Mouse (Mus musculus) liver, embryonic 16.5 days (tissue): ENCODE measurements at regions not wholly inside any gene's neighbourhood (a gene's known extent, or its start where the extent isn't known, plus 50 kb on each side); places are given as distances from the start of the nearest gene placed in this dataset.

Source experiments
- ATAC-seq: fragments of 200-750 bp; cut with Nextera tagmentation; 2 replicates; pipeline ENCODE4 v1.8.0; 2017; ENCODE audit warnings: low read depth, mild to moderate bottlenecking, moderate number of reproducible peaks, moderate library complexity
- H3K27ac ChIP-seq: fragments of 300-500 bp; sonication (generic); 2 replicates; pipeline ENCODE4 v1.5.1; 2014; ENCODE audit warnings: mild to moderate bottlenecking, low read length
- H3K27me3 ChIP-seq: fragments of 300-500 bp; sonication (generic); 2 replicates; pipeline ENCODE4 v1.6.1; 2014; ENCODE audit warnings: low read depth, low read length, mixed read lengths; ENCODE audit not compliant: control insufficient read depth, insufficient read depth
- H3K36me3 ChIP-seq: fragments of 300-500 bp; sonication (generic); 2 replicates; pipeline ENCODE4 v1.6.1; 2014; ENCODE audit warnings: mild to moderate bottlenecking; ENCODE audit not compliant: control insufficient read depth, insufficient read depth
- H3K4me1 ChIP-seq: fragments of 300-500 bp; sonication (generic); 2 replicates; pipeline ENCODE4 v1.6.1; 2014; ENCODE audit warnings: low read depth, low read length, mixed read lengths; ENCODE audit not compliant: control insufficient read depth
- H3K4me2 ChIP-seq: fragments of 300-500 bp; sonication (generic); 2 replicates; pipeline ENCODE4 v1.6.1; 2014; ENCODE audit warnings: low read depth, low read length, mixed read lengths
- H3K4me3 ChIP-seq: fragments of 300-500 bp; sonication (generic); 2 replicates; pipeline ENCODE4 v1.5.1; 2014; ENCODE audit warnings: low read depth, mild to moderate bottlenecking, low read length
- H3K9ac ChIP-seq: fragments of 300-500 bp; sonication (generic); 2 replicates; pipeline ENCODE4 v1.6.1; 2014; ENCODE audit warnings: low read depth, low read length
- H3K9me3 ChIP-seq: fragments of 300-500 bp; sonication (generic); replicated peaks from 2 replicates; pipeline ENCODE4 v1.6.1; 2016; ENCODE audit warnings: low read length; ENCODE audit not compliant: control insufficient read depth
- WGBS: fragments of 180-500 bp; shearing (Covaris S2); extraction: QIAGEN DNeasy Blood & Tissue Kit; methylation state at CpG from one replicate; pipeline ENCODE4 v1.1.7; 2014; ENCODE audit not compliant: insufficient replicate concordance; 5-methylcytosine and 5-hydroxymethylcytosine counted together

- H3K27me3 ChIP-seq = no peaks in the 10 kb centered on the region
- no peak overlapping the region for H3K4me3 ChIP-seq
- H3K27ac ChIP-seq = no peak overlapping the region
- no peak overlapping the region for H3K4me2 ChIP-seq
- H3K36me3 ChIP-seq = no peaks in the 10 kb centered on the region
- no peak overlapping the region for H3K9ac ChIP-seq
- no peaks in the 10 kb centered on the region for H3K9me3 ChIP-seq
- 66% methylated on average over 9 of the region's 9 CpGs for WGBS
- H3K4me1 ChIP-seq = no peaks in the 10 kb centered on the region
- ATAC-seq = no peak
Observed at GRCm38 (mm10) chr7:72726214-72726854, 419.9 kb upstream of the Mctp2 start.

- Histone ChIP-seq H3K9me3 (no peaks in the 10 kb centered on the region), H3K36me3 (no peaks in the 10 kb centered on the region), H3K27me3 (no peaks in the 10 kb centered on the region), H3K4me2 (no peak overlapping the region), H3K9ac (no peak overlapping the region), H3K4me1 (no peaks in the 10 kb centered on the region), H3K27ac (no peak overlapping the region), H3K4me3 (no peak overlapping the region)
- ATAC-seq = no peak
- WGBS = 61% methylated on average over 8 of the region's 8 CpGs
Observed at GRCm38 (mm10) chr7:72737792-72738191, 431.4 kb upstream of the Mctp2 start.

GRCm38 (mm10) chr7:72738324-72738944 lies 432.0 kb upstream of the Mctp2 start:
- 61% methylated on average over 13 of the region's 13 CpGs for WGBS
- H3K36me3 ChIP-seq = no peaks in the 10 kb centered on the region
- H3K4me2 ChIP-seq = no peak overlapping the region
- ATAC-seq = no peak
- H3K4me1 ChIP-seq = no peaks in the 10 kb centered on the region
- no peaks in the 10 kb centered on the region for H3K27me3 ChIP-seq
- no peak overlapping the region for H3K9ac ChIP-seq
- no peak overlapping the region for H3K4me3 ChIP-seq
- H3K27ac ChIP-seq = no peak overlapping the region
- H3K9me3 ChIP-seq = no peaks in the 10 kb centered on the region

- Histone ChIP-seq H3K27ac (no peak overlapping the region), H3K27me3 (no peaks in the 10 kb centered on the region), H3K4me3 (no peak overlapping the region), H3K9ac (no peak overlapping the region), H3K4me1 (no peaks in the 10 kb centered on the region), H3K36me3 (no peaks in the 10 kb centered on the region), H3K4me2 (no peak overlapping the region), H3K9me3 (no peaks in the 10 kb centered on the region)
- 39% methylated on average over 2 of the region's 2 CpGs for WGBS
- no peak for ATAC-seq
Observed at GRCm38 (mm10) chr7:72742376-72742775, 436.0 kb upstream of the Mctp2 start.

- no peaks in the 10 kb centered on the region for H3K4me1 ChIP-seq
- no peak overlapping the region for H3K27ac ChIP-seq
- no peaks in the 10 kb centered on the region for H3K9me3 ChIP-seq
- no peak overlapping the region for H3K4me2 ChIP-seq
- no peaks in the 10 kb centered on the region for H3K36me3 ChIP-seq
- no peaks in the 10 kb centered on the region for H3K27me3 ChIP-seq
- H3K4me3 ChIP-seq = no peak overlapping the region
- H3K9ac ChIP-seq = no peak overlapping the region
- 59% methylated on average over 10 of the region's 10 CpGs for WGBS
- ATAC-seq = no peak
Observed at GRCm38 (mm10) chr7:72751501-72751917, 445.1 kb upstream of the Mctp2 start.

- Histone ChIP-seq H3K4me2 (no peak overlapping the region), H3K36me3 (no peaks in the 10 kb centered on the region), H3K9ac (no peak overlapping the region), H3K9me3 (no peaks in the 10 kb centered on the region), H3K4me3 (no peak overlapping the region), H3K27me3 (no peaks in the 10 kb centered on the region), H3K27ac (no peak overlapping the region), H3K4me1 (no peaks in the 10 kb centered on the region)
- ATAC-seq = no peak
- WGBS = 31% methylated on average over 3 of the region's 3 CpGs
Observed at GRCm38 (mm10) chr7:72753053-72753559, 446.7 kb upstream of the Mctp2 start.

GRCm38 (mm10) chr7:72762711-72763110 lies 456.3 kb upstream of the Mctp2 start:
- Histone ChIP-seq H3K27ac (no peak overlapping the region), H3K9ac (no peak overlapping the region), H3K4me1 (no peaks in the 10 kb centered on the region), H3K4me2 (no peak overlapping the region), H3K36me3 (no peaks in the 10 kb centered on the region), H3K9me3 (no peaks in the 10 kb centered on the region), H3K4me3 (no peak overlapping the region), H3K27me3 (no peaks in the 10 kb centered on the region)
- ATAC-seq = no peak
- WGBS = 39% methylated on average over 1 of the region's 1 CpGs

- no peak overlapping the region for H3K9ac ChIP-seq
- no peak overlapping the region for H3K4me3 ChIP-seq
- no peaks in the 10 kb centered on the region for H3K27me3 ChIP-seq
- H3K4me2 ChIP-seq = no peak overlapping the region
- ATAC-seq = no peak
- no peak overlapping the region for H3K27ac ChIP-seq
- H3K9me3 ChIP-seq = no peaks in the 10 kb centered on the region
- H3K36me3 ChIP-seq = no peaks in the 10 kb centered on the region
- WGBS = 49% methylated on average over 4 of the region's 4 CpGs
- no peaks in the 10 kb centered on the region for H3K4me1 ChIP-seq
Observed at GRCm38 (mm10) chr7:72768705-72769104, 462.3 kb upstream of the Mctp2 start.

GRCm38 (mm10) chr7:72774031-72774770 lies 467.8 kb upstream of the Mctp2 start:
- H3K4me1 ChIP-seq = no peaks in the 10 kb centered on the region
- no peaks in the 10 kb centered on the region for H3K36me3 ChIP-seq
- H3K4me3 ChIP-seq = no peak overlapping the region
- no peak for ATAC-seq
- WGBS = 42% methylated on average over 3 of the region's 3 CpGs
- no peaks in the 10 kb centered on the region for H3K27me3 ChIP-seq
- no peak overlapping the region for H3K4me2 ChIP-seq
- no peak overlapping the region for H3K9ac ChIP-seq
- H3K9me3 ChIP-seq = no peaks in the 10 kb centered on the region
- no peak overlapping the region for H3K27ac ChIP-seq
